Mouse (Mus musculus) gastrocnemius, adult 8-10 months (tissue): Measurements from ENCODE around the gene Zscan26. TPM values are rescaled to one million over a fixed set of nuclear protein-coding genes. Genes with fewer than 3 reads are reported as not detected.

Experiments used
- DNase-seq, 2 experiments: peaks; one replicate each; pipeline ENCODE4 v3.0.0; 2022; ENCODE audit warnings: low spot score in 2 of 2
- total RNA-seq, 4 experiments: library from RNA; stranded (reverse); gene quantifications; 2 replicates each; pipeline ENCODE4 v1.2.4; 2022

Zscan26 gene
- total RNA-seq, 4 experiments from 2014 or later = 12.9 to 15.9 (median 14.5) TPM

DNA sequence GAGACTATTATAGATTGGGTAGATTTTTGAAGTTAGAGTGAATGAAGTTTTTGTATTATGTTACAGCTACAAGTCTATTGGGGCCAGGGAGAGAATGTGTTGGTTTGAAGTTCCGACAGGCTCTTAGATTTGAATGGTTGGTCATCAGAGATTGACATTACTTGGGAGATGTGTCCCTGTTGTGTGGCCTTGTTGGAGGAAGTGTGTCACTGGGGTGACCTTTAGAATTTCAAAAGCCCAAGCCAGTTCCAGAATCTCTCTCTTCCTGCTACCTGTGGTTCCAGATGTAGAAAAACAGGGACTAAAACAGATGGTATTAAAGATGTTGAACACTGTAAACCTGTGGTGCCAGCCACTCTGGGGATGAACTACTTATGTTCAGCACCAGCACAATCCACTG lies 25.9 kb downstream of the Zscan26 start:
- no peak for DNase-seq

- no peak for DNase-seq
Observed at GRCm38 (mm10) chr13:21423301-21423700, 30.2 kb downstream of the Zscan26 start.

DNA sequence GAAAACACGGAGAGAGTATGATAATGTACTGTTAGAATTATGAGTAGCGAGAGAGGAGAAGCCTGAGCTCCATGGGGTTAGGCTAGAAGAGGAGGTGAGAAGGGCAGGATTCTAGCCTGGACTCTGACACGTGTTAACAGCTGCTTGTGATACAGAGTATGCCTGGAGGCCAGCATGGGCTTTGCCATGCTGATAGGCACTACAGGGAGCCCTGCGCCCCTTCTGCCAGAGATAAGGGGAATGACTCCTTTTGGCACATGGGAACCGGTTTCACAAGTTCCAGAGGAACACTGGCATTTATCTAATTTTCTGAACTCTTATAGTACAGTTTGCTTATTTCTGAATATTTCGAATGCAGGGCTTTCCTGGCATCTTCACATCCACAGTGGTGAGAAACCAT lies 34.7 kb downstream of the Zscan26 start:
- no peak for DNase-seq

DNA sequence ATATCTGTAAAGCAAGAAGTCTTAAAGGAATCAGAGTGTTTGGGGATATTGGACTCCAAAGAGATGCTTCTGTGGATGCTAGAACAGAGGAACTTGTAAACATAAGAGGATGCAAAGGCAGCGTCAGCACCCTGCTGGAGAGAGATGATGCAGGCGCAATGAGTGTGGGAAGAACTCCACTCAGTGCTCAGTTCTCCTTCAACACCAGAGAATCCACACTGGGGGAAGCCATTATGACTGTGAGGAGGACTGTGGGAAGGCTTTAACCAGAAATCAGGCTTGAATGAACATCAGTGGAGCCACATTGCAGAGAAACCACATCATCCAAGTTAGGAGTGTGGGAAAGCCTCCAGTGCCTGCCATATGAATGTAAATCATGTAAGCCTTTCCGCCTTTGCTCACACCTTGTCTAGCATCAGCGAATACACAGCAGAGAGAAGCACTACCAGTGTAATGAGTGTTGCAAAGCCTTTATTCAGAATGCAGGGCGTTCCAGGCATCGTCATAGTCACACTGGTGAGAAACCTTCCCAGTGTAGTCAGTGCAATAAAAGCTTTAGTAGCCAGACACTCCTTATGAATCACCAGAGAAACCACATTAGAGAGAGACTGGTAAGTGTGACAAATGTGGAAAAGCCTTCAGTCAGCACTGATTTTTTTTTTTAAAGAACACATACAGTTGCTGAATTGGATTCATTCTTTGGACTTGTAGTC lies 36.1 kb downstream of the Zscan26 start:
- no peak for DNase-seq

- DNase-seq = no peak
Observed at GRCm38 (mm10) chr13:21415750-21416149, 37.8 kb downstream of the Zscan26 start.

DNA sequence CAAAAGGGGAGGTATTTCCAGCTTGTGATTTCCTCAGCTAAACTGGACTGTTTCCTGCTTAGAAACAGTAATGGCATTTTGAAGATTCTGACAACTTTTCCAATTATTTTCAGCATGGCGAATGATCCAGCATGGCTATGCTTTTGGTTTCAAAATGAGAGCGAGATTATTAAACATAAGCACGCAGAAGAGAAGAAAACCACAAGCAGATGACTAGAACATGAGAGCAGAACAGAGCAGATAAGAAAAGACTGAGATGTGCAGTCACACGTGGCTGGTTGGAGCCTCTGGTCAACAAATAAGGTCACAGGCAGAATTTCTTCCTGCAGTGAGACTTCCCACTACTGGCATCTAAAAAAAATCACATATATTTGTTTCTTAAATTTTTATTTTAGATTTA lies 38.3 kb downstream of the Zscan26 start:
- DNase-seq = no peak

GRCm38 (mm10) chr13:21414231-21415212 lies 39.0 kb downstream of the Zscan26 start:
- DNase-seq = no peak

GRCm38 (mm10) chr13:21408805-21409459 lies 44.6 kb downstream of the Zscan26 start:
- DNase-seq = no peak

GRCm38 (mm10) chr13:21407969-21408804 lies 45.3 kb downstream of the Zscan26 start:
- peak; percentile 65 to 76 for DNase-seq

GRCm38 (mm10) chr13:21407341-21407740 lies 46.2 kb downstream of the Zscan26 start:
- no peak for DNase-seq

GRCm38 (mm10) chr13:21402848-21403247 lies 50.7 kb downstream of the Zscan26 start:
- DNase-seq = no peak

GRCm38 (mm10) chr13:21402287-21402846 lies 51.2 kb downstream of the Zscan26 start, which contains the start of gene Zkscan3:
Zkscan3 (minus strand) TSS chr13:21402755.
- DNase-seq = peak; percentile 74

GRCm38 (mm10) chr13:21401636-21402286 lies 51.8 kb downstream of the Zscan26 start:
- DNase-seq = no peak

- no peak for DNase-seq
Observed at GRCm38 (mm10) chr13:21401166-21401565, 52.4 kb downstream of the Zscan26 start.

DNA sequence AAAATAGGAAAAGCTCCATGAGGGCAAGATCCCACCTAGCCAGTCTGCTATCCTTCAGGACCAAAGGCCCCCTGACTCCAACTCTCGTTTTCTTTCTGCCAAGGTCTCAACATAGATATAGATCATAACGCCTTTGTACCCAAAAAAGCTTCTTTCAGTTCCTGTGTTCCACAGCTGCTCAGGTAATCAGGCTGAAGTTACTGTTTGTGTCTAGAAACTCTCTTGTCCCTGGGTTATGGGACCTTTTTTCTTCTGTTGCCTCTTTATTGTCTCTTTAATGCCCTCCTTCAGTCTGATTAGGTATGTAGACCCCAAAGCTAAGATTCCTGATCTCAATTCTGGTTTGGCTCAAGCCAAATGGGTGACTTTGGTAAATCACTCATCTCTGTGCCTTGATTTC lies 56.0 kb downstream of the Zscan26 start:
- no peak for DNase-seq

GRCm38 (mm10) chr13:21396048-21396447 lies 57.5 kb downstream of the Zscan26 start:
- peak in 1 of 2 experiments; percentile 4 for DNase-seq

GRCm38 (mm10) chr13:21395623-21396022 lies 57.9 kb downstream of the Zscan26 start:
- DNase-seq = no peak

GRCm38 (mm10) chr13:21395211-21395610 lies 58.3 kb downstream of the Zscan26 start:
- DNase-seq = no peak
